Mouse (Mus musculus) neutrophil, adult 83 days (primary cell): Measurements from ENCODE around the gene 4930452B06Rik. TPM values are rescaled to one million over a fixed set of nuclear protein-coding genes. Genes with fewer than 3 reads are reported as not detected.

Experiments
- total RNA-seq, 2 experiments: library from RNA; stranded (reverse); gene quantifications; one replicate each; pipeline ENCODE4 v1.2.4; 2023

4930452B06Rik gene
- total RNA-seq, result not detected

GRCm38 (mm10) chr14:8665636-8666411, at the start of gene 4930452B06Rik:
Gene 4930452B06Rik (minus strand): TSS chr14:8666240.

